Mouse (Mus musculus) kidney, postnatal 4 days (tissue): ENCODE data around the gene Txndc11.
A peak's percentile ranks its signal among the peaks of the same experiment; 100 is the strongest.
"Not testable (repeated sequence)": the region's sequence is repeated elsewhere in the genome, so short reads cannot be mapped to it uniquely, and the experiment has no call there.

Experiments used
- DNase-seq, 2 experiments: peaks; one replicate each; pipeline ENCODE4 v3.0.0; 2021; ENCODE audit warnings: mixed read lengths in 2 of 2

Gene Txndc11

DNA sequence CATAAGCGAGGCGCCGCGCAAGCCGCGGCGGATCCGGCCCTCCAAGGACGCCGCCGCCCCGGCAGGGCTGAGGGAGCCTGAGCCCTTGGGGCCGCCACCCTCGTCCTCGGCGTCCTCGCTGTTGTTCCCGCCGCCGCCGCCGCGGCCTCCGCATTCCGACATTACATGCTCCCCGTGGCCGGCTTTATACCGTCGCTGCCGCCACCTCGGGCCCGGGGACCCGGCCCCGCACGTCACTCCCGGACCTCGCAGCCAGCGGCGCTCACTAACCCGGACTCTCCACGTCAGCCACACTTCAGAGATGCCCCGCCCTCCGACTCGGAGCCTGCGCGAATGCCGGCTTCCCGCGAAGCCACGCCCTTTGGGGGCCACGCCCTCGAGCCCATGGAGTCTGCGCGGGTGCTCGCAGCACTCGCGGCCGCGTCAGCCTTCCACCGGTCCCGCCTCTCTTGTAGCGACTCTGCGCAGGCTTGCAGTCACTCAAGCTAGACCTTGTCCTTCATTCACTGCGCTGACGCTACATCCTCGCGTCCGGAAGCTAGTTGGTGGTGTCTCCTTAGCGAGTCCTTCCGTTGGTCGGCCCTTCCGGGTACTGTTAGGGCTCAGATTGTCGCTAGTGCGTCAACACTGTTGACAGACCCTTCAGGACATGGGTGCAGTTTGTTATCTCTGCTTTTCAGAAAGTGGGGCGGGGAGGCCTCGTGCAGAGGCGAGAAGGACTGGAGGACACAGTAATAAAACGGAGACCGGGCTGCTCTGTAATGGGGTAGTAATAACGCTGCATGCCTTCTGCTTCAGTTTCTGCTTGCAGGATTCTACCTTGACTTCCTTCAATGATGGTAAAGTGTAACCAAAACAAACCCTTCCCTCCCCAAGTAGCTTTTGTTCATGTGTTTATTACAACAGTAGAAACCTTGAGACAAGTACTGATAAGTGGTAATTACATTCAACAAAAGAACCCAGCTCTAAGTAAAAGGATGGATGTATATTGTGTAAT is at the start of gene Txndc11:
Gene Txndc11 (minus strand): TSS at position 303 of the 997 bp plus-strand sequence.
- DNase-seq = peak; percentile 99 to 100

GRCm38 (mm10) chr16:11177404-11177803 is 43.0 kb upstream of the Txndc11 start:
- no peak for DNase-seq

DNA sequence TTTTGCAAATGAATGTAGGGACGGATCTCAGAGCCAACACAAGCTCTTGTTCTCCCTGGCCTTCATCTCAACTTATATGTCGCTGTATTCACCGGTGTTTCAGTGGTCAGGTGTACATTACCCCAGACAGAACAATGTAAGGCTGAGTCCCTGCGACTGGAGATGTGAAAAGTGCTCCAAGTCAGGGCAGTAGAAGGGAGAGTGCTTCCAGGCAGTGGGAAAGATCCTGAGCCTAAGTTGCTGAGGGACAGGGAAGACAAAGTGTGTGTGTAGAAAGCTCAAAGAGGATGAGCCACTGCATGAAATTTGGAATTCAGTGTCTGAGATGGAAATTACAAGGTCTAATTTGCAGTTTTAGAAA is 42.4 kb upstream of the Txndc11 start:
- no peak for DNase-seq

GRCm38 (mm10) chr16:11176208-11176883 is 41.9 kb upstream of the Txndc11 start, which contains the start of gene Zc3h7a:
Gene Zc3h7a, minus strand, starts transcription at chr16:11176393.
- peak; percentile 90 to 95 for DNase-seq

- DNase-seq = peak; percentile 64 to 76
Observed at GRCm38 (mm10) chr16:11175489-11176207, 41.2 kb upstream of the Txndc11 start.

DNA sequence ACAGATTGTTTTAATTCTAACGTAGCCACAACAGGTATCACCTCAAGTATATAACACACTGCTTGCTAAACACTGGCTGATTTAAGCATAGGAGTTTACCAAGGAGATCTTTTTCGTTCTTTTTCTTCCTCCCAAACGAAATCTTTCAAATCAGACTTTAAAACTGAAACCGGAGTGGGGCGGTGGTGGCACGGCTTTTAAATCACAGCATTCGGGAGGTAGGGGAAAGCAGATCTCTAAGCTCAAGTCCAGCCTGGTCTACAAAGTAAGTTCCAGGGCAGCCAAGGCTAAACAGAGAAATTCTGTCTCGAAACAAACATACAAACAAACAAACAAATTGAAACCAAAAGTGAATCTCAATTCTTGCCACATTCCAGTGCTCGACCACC is 40.6 kb upstream of the Txndc11 start:
- DNase-seq = peak in 1 of 2 experiments; percentile 7

- DNase-seq = peak; percentile 70 to 82
Observed at GRCm38 (mm10) chr16:11174671-11175081, 40.2 kb upstream of the Txndc11 start.

GRCm38 (mm10) chr16:11171679-11172078 is 37.2 kb upstream of the Txndc11 start:
- DNase-seq = no peak

GRCm38 (mm10) chr16:11166431-11166830 is 32.0 kb upstream of the Txndc11 start:
- DNase-seq = no peak

- DNase-seq = no peak
Observed at GRCm38 (mm10) chr16:11164695-11165255, 30.3 kb upstream of the Txndc11 start.

GRCm38 (mm10) chr16:11157721-11158120 is 23.3 kb upstream of the Txndc11 start:
- DNase-seq = not testable (repeated sequence)

GRCm38 (mm10) chr16:11154500-11154899 is 20.1 kb upstream of the Txndc11 start:
- DNase-seq = no peak

DNA sequence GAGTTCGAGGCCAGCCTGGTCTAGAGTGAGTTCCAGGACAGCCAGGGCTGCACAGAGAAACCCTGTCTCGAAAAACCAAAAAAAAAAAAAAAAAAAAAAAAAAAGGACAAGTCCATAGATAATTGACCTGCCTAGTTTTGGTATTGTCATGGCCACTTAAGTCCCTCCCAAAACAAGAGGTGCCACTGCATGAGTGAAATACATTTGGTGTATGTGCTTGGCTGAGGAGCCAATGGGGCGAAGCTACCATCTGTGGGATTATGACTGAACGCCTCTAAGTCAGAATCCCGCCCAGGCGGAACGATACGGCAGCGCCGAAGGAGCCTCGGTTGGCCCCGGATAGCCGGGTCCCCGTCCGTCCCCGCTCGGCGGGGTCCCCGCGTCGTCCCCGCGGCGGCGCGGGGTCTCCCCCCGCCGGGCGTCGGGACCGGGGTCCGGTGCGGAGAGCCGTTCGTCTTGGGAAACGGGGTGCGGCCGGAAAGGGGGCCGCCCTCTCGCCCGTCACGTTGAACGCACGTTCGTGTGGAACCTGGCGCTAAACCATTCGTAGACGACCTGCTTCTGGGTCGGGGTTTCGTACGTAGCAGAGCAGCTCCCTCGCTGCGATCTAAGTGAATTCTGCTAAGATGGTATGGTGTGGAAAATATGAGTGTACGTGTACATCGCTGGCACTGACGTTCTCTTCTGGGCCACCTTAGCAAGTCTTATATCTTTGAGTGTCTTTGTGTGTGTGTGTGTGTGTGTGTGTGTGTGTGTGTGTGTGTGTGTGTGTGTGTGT is 9.4 kb upstream of the Txndc11 start:
- peak; percentile 99 to 100 for DNase-seq

- DNase-seq = no peak
Observed at GRCm38 (mm10) chr16:11133476-11134347, 738 bp downstream of the Txndc11 start.

- DNase-seq = no peak
Observed at GRCm38 (mm10) chr16:11132839-11133238, 1.6 kb downstream of the Txndc11 start.

DNA sequence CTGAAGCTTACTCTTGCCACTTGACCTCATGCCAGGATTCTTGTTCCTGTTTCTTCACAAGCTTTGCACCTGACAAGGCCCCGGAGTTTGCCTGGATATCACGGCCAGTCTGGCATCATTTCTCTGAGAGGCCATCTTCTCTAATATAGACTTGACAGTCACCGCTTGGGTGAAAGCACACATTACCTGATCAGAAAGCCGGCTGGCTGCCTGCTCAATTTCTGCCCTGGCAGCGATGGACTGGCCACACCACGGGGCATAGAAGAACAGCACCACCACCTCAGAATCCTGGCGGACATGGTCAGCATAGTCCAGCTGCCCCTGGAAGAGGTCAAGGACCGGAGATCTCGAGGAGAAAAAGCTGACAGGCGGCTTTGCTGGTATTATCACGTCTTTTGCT is 6.1 kb downstream of the Txndc11 start:
- DNase-seq = no peak

DNA sequence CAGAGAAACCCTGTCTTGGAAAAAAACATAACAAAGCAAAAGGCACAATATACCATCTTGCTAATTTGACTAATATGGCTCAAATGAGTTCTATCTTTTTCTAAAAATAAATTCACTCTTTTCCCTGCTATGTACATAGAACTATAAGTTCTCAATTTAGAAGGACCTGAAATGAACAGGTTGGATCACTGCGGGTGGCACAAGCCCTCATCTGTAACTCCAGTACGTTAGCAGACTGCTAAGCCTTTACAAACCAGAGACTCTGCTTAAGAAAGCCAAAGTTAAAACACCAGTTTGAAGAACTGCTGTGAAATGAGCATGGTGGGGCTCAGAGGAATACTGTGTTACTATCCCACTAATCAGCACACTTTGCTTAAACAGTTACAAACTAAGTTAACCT is 9.1 kb downstream of the Txndc11 start:
- no peak for DNase-seq

- no peak for DNase-seq
Observed at GRCm38 (mm10) chr16:11124110-11124509, 10.3 kb downstream of the Txndc11 start.

GRCm38 (mm10) chr16:11122625-11123024 is 11.8 kb downstream of the Txndc11 start:
- DNase-seq = no peak

DNA sequence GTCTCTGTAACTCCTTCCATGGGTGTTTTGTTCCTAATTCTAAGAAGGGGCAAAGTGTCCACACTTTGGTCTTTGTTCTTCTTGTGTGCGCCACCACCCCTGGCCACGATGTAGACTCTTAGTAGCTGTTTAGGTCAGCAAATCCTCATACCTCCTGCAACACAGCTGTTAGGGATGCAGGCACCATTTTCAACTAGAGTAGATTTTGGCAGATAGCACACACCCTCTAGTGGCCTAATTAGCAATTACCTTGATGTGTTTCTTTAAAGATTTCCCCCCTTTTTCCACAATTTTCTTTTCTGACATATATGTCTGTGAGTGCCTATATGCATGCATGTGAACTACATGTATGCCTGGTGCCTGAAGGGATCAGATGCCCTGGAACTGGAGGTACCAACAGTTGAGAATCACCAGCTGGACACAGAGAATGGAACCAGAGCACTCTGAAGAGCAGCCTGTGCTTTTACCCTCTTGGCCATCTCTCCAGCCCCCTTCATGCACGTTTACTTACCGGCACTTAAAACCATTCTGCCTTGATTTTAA is 25.2 kb downstream of the Txndc11 start:
- no peak for DNase-seq

DNA sequence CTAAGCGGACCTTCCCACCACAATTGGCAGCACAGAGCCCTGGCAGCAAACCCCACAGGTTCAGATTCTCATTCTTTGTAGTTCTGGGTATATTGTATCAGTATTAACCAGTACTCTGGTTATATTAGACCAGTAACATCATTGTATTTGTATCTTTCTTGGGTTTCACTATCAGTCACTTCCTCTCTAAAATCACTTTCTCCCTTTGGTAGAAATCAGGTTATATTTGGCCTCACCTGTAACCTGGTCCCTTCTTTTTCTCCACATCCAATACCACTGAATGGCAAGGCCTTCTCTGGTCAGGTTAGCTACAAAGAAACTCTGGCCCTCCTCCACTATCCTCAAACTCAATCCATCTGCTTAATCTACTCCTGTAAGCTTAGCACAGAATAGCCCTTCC is 29.5 kb downstream of the Txndc11 start:
- DNase-seq = no peak
